Mouse (Mus musculus) neural tube, embryonic 14.5 days (tissue): ENCODE data around the gene Fam166b. TPM values are rescaled to one million over a fixed set of nuclear protein-coding genes. Genes with fewer than 3 reads are reported as not detected.

Experiments
- ATAC-seq: fragments of 200-750 bp; cut with Nextera tagmentation; 2 replicates; pipeline ENCODE4 v1.8.0; 2017; ENCODE audit warnings: low read depth, mild to moderate bottlenecking, moderate TSS enrichment, moderate library complexity
- H3K27ac ChIP-seq: fragments of 300-500 bp; sonication (generic); 2 replicates; pipeline ENCODE4 v1.5.1; 2014; ENCODE audit warnings: low read depth, mild to moderate bottlenecking, control low read depth, low read length, moderate library complexity, mixed read lengths
- H3K27me3 ChIP-seq: fragments of 300-500 bp; sonication (generic); 2 replicates; pipeline ENCODE4 v1.6.1; 2014; ENCODE audit warnings: low read length; ENCODE audit not compliant: control insufficient read depth, insufficient read depth
- H3K36me3 ChIP-seq: fragments of 300-500 bp; sonication (generic); 2 replicates; pipeline ENCODE4 v1.6.1; 2014; ENCODE audit warnings: low read length, mixed read lengths; ENCODE audit not compliant: control insufficient read depth, insufficient read depth
- H3K4me1 ChIP-seq: fragments of 300-500 bp; sonication (generic); 2 replicates; pipeline ENCODE4 v1.6.1; 2014; ENCODE audit warnings: low read length; ENCODE audit not compliant: control insufficient read depth, insufficient read depth
- H3K4me2 ChIP-seq: fragments of 300-500 bp; sonication (generic); 2 replicates; pipeline ENCODE4 v1.6.1; 2014; ENCODE audit warnings: mild to moderate bottlenecking, low read depth, low read length, control low read depth
- H3K4me3 ChIP-seq: fragments of 300-500 bp; sonication (generic); 2 replicates; pipeline ENCODE4 v1.5.1; 2014; ENCODE audit warnings: low read depth, low read length, control low read depth, mixed read lengths
- H3K9ac ChIP-seq: fragments of 300-500 bp; sonication (generic); replicated peaks from 2 replicates; pipeline ENCODE4 v1.6.1; 2014; ENCODE audit warnings: low read depth, mild to moderate bottlenecking, control low read depth, low read length, mixed read lengths
- H3K9me3 ChIP-seq: fragments of 300-500 bp; sonication (generic); 2 replicates; pipeline ENCODE4 v1.6.1; 2016; ENCODE audit warnings: low read length; ENCODE audit not compliant: control insufficient read depth
- WGBS: fragments of 180-500 bp; shearing (Covaris S2); extraction: QIAGEN DNeasy Blood & Tissue Kit; methylation state at CpG from one replicate; pipeline ENCODE4 v1.1.7; 2014; 5-methylcytosine and 5-hydroxymethylcytosine counted together
- polyA plus RNA-seq: library from polyadenylated mRNA; unstranded; fragments of >200 nt; fragmentation: Nextera tagmentation; extraction: Ambion mirVana; gene quantifications from 2 replicates; pipeline ENCODE4 v1.2.1, GENCODE M21; 2014

The Fam166b gene
- polyA plus RNA-seq, 1 experiment from 2014 or later: 1.4 TPM

GRCm38 (mm10) chr4:43457124-43457523 is 28.2 kb upstream of the Fam166b start:
- no peaks in the 10 kb centered on the region for H3K27me3 ChIP-seq
- H3K27ac ChIP-seq: no peak overlapping the region
- H3K36me3 ChIP-seq: no peaks in the 10 kb centered on the region
- no peaks in the 10 kb centered on the region for H3K9me3 ChIP-seq
- no peak overlapping the region for H3K4me3 ChIP-seq
- H3K4me1 ChIP-seq: peaks cover 9% of the 10 kb centered on the region; the same call in 1 of the 2 replicates
- no peak overlapping the region for H3K4me2 ChIP-seq
- H3K9ac ChIP-seq: no peak overlapping the region
- 23% methylated on average over 8 of the region's 8 CpGs for WGBS
- no peak for ATAC-seq

DNA sequence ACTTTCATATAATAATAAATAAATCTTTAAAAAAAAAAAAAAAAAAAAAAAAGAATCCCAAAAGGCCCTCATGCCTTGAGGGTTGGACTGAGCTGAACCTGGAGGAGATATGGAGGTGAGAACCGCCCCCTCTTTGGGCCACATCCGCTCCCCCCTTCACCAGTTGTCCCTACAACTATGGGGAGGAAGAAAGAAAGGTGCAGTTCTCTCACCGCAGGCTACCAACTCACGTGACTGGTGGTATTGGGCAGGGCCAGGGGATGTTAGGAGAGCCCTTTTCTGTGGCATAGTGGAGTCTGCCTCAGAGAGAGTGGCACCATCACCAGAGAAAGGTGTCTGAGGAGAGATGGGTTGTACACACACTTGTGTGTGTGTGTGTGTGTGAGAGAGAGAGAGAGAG is 27.5 kb upstream of the Fam166b start:
- Histone ChIP-seq H3K36me3 (no peaks in the 10 kb centered on the region), H3K27me3 (no peaks in the 10 kb centered on the region), H3K9ac (no peak overlapping the region), H3K9me3 (no peaks in the 10 kb centered on the region), H3K4me3 (no peak overlapping the region), H3K4me2 (no peak overlapping the region), H3K4me1 (peaks cover 9% of the 10 kb centered on the region; the same call in 1 of the 2 replicates), H3K27ac (no peak overlapping the region)
- WGBS: 31% methylated on average over 4 of the region's 4 CpGs
- no peak for ATAC-seq

- Histone ChIP-seq H3K27me3 (no peaks in the 10 kb centered on the region), H3K4me1 (peaks cover 9% of the 10 kb centered on the region; the same call in 1 of the 2 replicates), H3K9me3 (no peaks in the 10 kb centered on the region), H3K9ac (0 out of 2 replicates have a peak within 1 kb of the TSS, but pooled peaks have one; percentile 21), H3K4me2 (peak within 1 kb of the TSS; percentile 33), H3K27ac (no peak within 1 kb of the TSS), H3K4me3 (no peak within 1 kb of the TSS), H3K36me3 (no peaks in the 10 kb centered on the region)
- WGBS: 29% methylated on average over 20 of the region's 20 CpGs
- no peak for ATAC-seq
Observed at GRCm38 (mm10) chr4:43454041-43454836, 25.3 kb upstream of the Fam166b start, which contains the start of gene Cd72. TSS of gene Cd72 (minus strand) at chr4:43454628.

- Histone ChIP-seq H3K27ac (no peak overlapping the region), H3K4me1 (peaks cover 9% of the 10 kb centered on the region; the same call in 1 of the 2 replicates), H3K4me3 (no peak overlapping the region), H3K36me3 (0 out of 2 replicates have a peak, but pooled peaks cover under 1% of the 10 kb centered on the region), H3K4me2 (peak overlapping the region; percentile 33), H3K27me3 (no peaks in the 10 kb centered on the region), H3K9me3 (no peaks in the 10 kb centered on the region), H3K9ac (0 out of 2 replicates have a peak overlapping the region, but pooled peaks have one; percentile 21)
- no peak for ATAC-seq
- 0% methylated on average over 18 of the region's 18 CpGs for WGBS
Observed at GRCm38 (mm10) chr4:43453413-43453812, 24.5 kb upstream of the Fam166b start.

GRCm38 (mm10) chr4:43452315-43452714 is 23.4 kb upstream of the Fam166b start:
- no peak overlapping the region for H3K9ac ChIP-seq
- H3K36me3 ChIP-seq: peaks cover 11% of the 10 kb centered on the region
- no peak overlapping the region for H3K27ac ChIP-seq
- H3K4me1 ChIP-seq: peaks cover 9% of the 10 kb centered on the region; the same call in 1 of the 2 replicates
- no peaks in the 10 kb centered on the region for H3K27me3 ChIP-seq
- no peak overlapping the region for H3K4me2 ChIP-seq
- 70% methylated on average over 11 of the region's 11 CpGs for WGBS
- H3K9me3 ChIP-seq: no peaks in the 10 kb centered on the region
- no peak for ATAC-seq
- no peak overlapping the region for H3K4me3 ChIP-seq

DNA sequence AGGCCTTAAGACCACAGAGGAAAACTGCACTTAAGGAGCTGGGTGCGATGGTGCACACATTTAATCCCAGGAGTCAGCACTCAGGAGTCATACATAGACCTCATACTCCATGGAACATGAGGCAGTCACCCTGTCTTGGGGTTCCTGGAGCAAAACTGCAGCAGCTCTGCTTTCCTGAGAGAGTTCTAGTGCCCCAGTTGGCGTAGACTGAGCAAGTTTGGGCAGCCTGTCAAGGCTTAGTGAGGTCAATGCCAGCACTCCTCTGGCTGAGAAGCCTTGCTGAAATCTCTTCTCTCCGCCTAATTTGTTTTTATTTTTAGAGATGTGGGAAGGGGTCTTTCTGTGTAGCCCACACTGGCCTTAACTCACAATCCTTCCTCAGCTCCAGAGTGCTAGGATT is 19.6 kb upstream of the Fam166b start:
- no peak overlapping the region for H3K4me2 ChIP-seq
- no peak overlapping the region for H3K27ac ChIP-seq
- peaks cover 32% of the 10 kb centered on the region for H3K36me3 ChIP-seq
- H3K9me3 ChIP-seq: no peaks in the 10 kb centered on the region
- no peak overlapping the region for H3K9ac ChIP-seq
- no peak for ATAC-seq
- H3K27me3 ChIP-seq: no peaks in the 10 kb centered on the region
- peaks cover 17% of the 10 kb centered on the region for H3K4me1 ChIP-seq
- H3K4me3 ChIP-seq: no peak overlapping the region
- 87% methylated on average over 3 of the region's 3 CpGs for WGBS

- peaks cover 12% of the 10 kb centered on the region for H3K4me1 ChIP-seq
- WGBS: 80% methylated on average over 13 of the region's 13 CpGs
Observed at GRCm38 (mm10) chr4:43447251-43447650, 18.3 kb upstream of the Fam166b start.

DNA sequence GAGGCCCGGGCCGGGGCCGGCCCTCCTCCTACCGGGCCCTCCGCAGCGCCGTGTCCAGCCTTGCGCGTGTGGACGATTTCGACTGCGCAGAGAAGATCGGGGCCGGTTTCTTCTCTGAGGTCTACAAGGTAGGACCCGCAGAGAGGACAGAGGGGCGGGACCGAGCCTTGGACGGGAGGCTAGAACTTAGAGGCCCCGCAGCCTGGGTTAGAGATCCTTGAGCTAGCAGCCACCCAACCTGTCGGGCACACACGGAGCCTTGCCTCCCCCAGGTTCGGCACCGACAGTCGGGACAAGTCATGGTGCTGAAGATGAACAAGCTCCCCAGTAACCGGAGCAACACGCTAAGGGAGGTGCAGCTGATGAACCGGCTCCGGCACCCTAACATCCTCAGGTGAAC is 14.6 kb upstream of the Fam166b start:
- peak; percentile 4 for ATAC-seq
- peak overlapping the region; percentile 85 for H3K4me2 ChIP-seq
- WGBS: under 1% methylated on average over 28 of the region's 28 CpGs
- no peaks in the 10 kb centered on the region for H3K27me3 ChIP-seq
- peaks cover 32% of the 10 kb centered on the region for H3K36me3 ChIP-seq
- H3K27ac ChIP-seq: peak overlapping the region; percentile 95
- no peaks in the 10 kb centered on the region for H3K9me3 ChIP-seq
- H3K4me3 ChIP-seq: peak overlapping the region; percentile 98
- H3K9ac ChIP-seq: peak overlapping the region; percentile 99
- H3K4me1 ChIP-seq: peaks cover 12% of the 10 kb centered on the region

More at GRCm38 (mm10) chr4:43447251-43447650, 18.3 kb upstream of the Fam166b start:
- Histone ChIP-seq H3K4me2 (no peak overlapping the region), H3K27me3 (no peaks in the 10 kb centered on the region), H3K9ac (no peak overlapping the region), H3K36me3 (peaks cover 32% of the 10 kb centered on the region), H3K4me3 (no peak overlapping the region), H3K9me3 (no peaks in the 10 kb centered on the region), H3K27ac (no peak overlapping the region)
- ATAC-seq: no peak
